Mouse (Mus musculus) spleen, adult 18-20 months (tissue): ENCODE measurements around the gene Xpot.

Experiments
- DNase-seq, 2 experiments: peaks; one replicate each; pipeline ENCODE4 v3.0.0; 2022; ENCODE audit warnings: mixed read lengths in 2 of 2

The Xpot gene

DNA sequence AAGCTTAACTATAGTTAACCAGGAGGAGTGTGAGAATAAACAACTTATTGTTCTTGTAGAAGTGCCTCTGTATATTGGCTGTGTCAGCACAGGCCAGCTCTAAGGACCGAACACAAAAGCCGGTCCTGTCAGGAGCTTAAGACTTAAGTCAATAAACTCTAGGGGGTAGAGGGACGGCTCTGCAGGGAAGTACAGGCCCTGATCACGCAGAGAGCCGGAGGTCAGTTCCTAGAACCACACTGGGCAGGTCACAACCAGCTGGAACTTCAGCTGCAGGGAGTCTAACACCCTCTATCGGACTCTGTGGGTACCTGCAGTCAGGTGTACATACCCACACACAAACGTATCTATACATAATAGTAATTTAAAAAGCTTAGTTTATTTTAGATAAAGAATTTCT is 10.2 kb downstream of the Xpot start:
- no peak for DNase-seq

DNA sequence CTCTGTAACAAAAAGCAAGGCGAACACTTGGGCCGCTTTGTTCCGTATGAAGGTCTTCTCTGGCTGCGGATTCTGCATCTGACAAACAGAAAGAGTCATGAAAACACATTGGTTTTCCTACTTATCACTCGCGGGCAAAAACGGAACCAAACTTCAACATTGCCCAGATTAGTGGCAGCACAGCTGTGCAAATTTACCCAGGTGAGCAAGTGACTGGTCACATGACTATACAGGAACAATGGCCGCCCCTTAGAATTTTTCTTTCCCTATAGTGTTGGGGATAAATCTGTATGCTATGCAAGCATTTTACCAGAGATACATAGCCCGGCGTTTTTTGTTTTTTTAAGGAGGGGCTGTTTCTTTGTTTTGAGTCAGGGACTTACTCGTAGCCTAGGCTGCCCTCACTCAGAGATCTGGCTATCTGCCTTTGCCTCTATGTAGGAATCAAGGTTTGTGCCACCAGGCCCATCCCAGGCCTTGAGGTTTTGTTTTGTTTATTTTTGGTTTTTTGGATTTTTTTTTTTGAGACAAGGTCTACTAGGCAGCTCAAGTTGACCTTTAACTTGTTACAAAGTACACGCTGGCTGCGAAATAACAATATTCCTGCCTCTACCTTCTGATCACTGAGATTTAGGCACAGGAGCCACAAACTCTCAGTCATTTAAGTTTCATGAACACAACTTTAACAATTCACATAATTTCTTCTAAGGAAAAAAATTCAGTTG is 10.8 kb downstream of the Xpot start:
- DNase-seq: no peak

DNA sequence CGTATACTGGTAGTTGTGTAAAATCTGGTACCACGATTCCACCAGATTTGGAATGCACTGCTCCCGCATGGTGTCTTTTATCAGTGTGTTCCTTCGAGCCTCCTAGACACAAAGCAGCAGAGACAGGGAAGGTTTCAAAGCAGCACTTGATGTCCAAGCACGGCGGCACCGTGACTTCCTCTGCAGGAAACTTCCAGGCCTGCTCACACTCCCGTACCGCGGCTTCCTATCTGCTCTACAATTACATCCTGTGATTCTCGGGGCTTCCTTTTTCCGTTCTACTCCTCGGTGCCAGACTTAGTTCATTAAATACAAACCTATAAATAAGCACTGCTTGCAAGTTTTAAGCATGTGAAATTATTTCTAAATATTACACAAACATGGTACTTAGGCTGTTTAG is 12.6 kb downstream of the Xpot start:
- no peak for DNase-seq

DNA sequence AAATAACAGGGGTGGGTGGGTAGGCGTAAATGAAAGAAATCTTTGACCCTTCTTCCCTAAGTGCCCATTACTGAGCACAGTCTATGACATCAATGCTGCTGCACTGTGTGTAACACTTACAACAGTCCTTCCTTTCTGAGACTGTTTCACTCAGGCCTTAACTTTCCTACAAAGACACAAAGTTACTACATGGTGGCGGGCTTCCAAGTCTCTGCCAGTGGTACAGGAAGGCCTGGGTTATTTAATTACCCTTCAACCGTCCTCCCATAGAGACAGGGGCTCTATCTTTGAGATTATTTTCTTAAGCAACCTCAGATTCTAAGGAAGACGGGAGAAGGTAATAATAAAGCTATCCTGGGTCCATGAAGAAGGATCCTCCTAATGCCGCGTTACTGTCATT is 13.7 kb downstream of the Xpot start:
- DNase-seq: no peak

DNA sequence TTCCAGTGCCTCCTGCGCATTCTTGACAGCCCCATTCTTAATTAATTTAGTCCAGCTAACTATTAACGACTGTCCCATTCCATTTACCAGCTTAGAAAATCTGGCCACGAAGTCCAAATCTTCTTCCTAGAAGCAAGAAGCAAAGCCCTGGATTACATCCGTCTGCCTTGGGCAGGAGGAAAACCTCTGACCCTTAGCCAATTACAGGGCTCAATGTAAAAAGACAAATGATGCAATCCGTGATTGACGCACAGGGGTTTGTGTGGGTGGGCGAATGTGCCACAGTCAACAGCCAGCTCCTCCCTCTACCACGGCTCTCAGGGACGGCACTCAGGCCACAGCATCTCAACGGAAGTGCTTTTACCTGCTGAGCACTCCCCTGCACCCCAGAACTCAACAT is 14.5 kb downstream of the Xpot start:
- DNase-seq: no peak

DNA sequence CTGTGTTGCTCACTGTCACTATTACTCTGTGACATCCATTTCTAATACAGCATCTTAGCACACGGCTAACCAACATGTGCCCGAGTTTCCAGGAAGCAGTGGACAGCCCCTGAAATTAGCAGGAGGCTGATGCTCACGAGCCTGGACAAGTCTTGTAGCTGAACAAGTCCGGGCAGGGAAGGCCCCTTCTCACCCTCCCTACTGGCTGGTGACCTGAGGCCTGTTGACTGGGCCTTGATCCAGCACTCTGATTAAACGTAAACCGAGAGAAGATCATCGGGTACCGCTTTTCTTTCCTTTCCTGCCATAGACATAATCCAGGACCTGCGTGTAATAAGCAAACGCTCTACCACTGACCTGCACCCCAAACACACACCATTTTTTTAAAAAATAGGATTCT is 18.0 kb downstream of the Xpot start:
- no peak for DNase-seq

DNA sequence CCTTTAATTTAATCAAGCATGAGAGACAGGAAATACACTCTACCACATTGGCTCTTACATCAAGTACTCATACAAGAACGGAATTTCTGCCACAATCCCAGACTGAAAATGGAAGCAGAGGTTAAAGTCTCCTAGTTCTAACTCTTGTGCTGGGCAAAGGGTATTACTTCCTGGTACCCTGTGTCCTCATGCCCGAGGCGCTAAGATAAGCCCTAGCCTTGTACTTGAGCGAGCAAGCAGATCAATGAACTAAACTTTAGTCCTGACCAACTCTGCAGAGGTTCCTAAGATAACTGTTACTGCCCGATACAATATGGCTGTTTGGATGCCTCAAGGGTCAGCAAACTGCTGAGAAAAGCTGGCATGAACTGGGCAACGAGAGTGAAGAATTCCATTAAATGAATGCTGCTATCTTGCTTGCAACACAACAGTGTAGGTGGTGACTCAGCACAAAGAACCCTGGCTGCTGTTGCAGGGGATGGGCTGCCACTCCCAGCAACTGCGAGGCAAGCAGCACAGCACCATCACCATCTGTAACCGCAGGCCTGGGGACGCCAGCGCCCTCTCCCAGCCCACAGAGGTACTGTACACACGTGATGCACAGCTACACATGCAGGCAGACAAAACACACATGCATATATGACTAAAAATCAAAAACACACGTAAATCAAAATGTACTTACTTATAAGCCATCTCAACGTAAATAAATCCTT is 21.3 kb downstream of the Xpot start:
- no peak for DNase-seq

DNA sequence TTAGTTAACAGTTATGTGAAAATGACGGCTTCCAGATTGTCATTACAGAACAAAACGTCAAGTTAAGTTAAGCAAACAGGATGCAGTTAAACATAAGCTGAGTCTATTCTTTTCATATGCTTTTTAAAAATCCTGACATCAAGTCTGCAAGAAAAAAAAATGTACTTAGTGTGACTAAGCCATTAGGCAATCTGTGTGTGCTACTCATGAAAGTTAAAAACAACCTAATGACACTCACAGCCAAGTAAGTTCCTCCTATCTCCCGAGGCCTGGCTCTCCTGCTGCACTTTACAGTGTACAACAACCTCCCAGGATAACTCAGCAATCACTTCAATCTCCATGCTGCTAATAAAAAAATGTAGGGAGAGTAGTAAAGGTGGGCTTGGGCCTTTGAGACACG is 22.6 kb downstream of the Xpot start:
- DNase-seq: no peak

DNA sequence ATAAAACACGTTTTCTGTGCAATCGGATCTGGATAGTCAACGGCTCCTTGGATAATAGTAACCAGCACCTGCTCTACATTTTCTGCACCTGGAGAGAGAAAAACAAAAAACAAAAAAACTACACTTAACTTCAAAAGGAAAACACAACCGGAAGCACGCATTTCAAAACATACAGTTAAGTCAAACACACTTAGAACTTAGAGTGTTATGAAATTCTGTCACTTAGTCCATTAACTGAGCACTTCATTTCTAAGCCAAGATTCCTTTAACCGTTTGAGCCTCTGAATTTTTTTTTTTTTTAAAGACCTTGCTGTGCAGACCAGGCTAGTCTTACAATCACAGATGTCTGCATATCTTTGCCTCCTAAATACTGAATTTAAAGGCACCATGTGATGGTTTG is 24.9 kb downstream of the Xpot start:
- DNase-seq: no peak

DNA sequence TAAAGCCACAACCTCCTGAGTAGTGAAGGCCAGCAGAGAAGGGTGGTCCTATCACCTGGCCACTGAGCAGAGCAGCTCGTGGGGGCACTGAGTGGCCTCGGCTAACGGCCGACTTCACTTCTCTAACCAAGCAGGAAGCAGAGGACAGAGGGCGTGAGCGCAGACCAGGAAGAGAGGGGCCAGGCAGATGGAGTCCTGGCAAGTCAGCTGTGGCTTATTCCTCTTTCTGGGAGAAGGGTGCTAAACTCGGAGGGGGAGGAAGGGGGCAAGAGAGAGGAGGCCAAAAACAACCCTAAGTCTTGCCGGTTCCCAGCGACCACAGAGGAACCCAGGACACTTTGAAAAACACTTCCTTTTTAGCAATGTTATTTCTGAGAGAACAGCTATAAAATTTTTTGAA is 29.6 kb downstream of the Xpot start:
- DNase-seq: no peak

DNA sequence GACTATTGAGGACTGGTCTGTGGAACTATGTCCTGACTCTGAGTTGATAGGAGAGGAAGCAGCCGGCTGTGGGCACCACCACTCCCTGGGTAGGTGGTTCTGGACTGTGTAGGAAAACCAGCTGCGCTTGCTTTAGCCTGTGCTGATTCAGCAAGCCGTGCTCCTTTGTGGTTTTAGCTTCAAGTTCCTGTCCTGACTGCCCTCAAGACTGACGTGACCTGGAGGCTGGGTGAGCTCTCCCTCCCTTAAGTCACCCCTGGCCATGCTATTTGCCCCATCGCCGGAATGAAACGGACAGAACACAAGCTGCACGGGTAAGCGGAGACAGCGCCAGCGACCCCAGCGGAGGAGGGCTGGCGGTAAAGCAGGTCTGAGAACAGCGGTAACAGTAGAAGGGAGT is 35.0 kb downstream of the Xpot start:
- DNase-seq: no peak

DNA sequence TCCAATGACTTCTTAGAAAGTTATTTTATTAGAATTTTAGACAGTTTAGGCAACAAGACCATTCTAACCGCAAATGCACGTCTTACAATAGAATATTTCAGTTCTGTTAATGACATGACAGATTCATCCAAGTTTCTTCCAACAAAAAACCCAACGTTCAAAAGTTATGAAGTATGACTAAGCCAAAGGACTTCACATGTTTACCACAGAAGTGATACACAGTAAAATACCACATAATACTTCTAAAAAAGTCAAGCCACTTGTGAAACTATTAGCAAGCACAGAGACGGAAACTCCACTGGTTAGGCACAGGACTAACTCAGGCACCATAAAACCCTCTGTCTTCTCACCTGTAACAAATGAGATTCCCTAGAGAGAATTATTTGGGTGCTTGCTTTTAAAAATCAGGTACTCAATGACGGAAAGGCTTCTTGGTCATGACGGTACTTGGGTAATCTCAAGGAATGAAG is 38.7 kb downstream of the Xpot start:
- no peak for DNase-seq

DNA sequence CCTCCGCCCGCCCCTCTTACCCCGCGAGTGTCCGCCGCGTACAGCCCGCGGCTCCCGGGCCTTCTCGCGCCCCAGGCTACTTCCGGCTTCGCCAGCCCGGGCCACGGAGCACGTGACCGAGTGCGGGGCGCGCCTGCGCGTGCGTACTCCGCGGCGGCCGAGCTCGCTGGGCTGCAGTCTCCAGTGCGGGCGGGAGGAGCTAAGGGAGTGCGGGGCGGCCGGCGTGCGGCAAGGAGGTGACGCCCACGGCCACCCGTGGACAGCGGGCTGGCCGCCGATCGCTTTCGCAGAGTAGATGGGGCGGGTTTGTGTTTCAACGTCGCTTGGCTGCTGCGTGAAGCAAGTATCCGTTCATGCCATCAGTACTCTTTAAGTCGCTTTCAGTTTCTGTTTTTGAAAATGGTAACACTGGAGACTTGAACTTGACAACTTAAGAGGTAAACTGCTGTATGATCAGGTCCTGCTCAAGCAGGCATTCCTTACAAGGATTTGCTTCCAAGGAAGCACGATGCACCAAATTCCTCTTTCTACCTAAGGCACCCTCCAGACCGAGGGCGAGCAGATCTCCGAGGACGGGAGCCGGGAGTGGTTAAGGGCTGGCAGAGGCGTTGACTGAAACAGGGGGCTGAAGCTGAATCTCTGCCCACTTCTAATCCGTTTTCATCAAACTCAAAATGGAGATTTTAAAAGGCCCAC is 39.3 kb downstream of the Xpot start, which contains the start of gene Tbk1:
TSS of gene Tbk1 (minus strand) at position 113 of the 696 bp plus-strand sequence.
- DNase-seq: peak; percentile 87 to 93

DNA sequence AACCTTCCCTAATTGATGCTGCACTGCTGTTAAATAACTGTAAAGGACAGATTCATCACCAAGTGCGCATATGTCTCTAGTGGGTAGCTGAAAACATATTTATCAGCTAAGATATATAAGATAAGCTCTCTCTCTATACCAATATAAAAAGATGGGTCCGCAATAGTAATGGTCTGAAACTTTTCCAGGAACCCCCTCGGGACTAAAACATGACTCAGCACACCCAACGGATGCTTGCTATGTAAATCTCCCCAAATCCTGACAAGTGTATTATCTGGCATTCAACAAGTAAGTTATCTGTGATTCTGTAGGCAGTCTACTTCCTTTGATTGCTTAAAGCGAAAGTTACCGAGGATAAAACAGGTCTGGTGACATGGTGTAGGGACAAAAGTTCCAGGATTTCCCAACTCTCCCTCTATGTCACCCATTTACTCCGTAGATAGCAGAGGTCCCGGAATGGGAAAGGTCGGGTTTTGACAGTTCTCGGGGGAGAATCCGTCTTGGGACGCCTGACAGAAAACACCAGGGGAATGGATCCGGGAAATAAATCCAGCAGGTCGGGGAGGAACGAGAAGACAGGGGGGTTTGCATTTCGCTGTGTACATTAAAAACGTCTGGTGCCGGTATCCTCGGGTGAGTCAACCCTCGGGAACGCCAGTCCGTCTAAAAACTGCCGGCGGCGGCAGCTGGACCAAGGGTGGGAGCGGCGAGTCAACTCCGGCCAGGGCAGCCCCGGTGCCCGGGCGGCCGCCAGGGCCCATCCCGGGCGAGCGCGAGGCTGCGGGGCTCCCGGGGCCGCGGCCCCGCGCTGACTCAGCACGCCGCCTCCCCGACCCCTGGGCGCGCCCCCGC is 40.1 kb downstream of the Xpot start:
- DNase-seq: no peak

DNA sequence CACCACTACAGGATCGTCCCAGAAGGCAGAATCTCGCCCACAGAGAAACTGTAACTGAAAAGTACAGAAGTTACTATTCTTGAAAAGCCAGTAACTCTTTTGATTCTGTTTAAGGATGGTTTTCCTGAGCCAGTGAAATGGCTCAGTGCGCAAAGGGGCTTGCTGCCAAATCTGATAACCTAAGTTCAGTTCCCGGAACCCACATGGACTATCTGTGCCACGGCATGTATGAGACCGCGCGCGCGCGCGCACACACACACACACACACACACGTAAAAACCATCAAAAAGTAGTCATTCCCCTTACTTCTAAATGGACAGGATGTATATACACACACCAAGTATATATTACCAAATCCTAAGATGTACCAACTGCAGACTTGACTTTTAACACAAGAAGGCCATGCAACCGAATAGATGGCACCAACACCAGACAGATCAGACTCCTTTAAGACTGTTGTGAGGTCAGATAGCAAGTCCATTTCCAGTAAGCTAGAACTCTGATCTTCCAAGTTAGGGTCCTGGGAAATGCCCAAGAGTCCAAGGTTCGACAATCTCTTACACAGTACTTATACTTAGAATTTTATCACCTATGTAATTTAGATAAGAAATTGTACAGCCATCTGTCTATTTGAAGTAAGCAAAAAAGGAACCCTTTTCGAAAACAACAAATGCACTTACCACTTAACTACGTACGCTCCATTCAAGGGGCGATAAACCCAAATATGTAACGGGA is 40.9 kb downstream of the Xpot start:
- DNase-seq: no peak

DNA sequence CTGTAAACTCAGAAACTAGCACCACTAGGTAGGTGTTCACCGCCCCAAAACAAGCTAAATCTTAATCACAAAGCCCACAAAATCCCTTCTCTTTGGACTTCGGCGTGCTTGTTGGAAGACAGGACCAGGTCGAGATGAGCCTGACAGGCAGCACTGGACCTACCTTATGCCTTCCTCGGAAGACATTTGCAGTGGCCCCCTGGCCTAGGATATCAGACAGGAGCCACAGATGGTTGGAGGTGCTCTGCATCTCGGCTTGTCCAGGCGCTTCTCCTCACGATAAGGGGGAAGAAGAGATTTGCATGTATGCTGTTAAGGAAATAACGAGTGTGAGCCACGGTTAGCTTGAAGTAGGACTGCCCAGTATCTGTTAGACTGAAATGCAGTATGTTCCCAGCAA is 42.1 kb downstream of the Xpot start:
- no peak for DNase-seq

DNA sequence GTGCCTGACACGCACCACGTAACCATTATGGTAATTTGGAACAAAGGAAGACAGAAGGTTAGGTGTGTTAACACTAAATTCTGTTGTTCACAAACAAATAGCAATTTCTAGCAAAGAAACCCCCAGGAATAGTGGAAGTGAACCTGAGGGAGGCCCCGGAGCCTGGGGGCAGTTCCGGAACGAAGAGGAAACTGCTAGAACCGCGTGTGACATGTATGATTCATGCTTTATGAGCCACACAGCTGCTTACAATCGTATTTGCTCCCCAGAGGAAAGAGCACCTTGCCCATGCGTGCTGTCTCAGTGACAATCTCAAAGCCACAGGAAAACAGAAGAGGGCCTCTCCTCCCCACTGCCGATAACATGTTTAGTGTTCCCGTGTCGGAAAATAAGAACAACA is 43.1 kb downstream of the Xpot start:
- peak; percentile 17 to 18 for DNase-seq

DNA sequence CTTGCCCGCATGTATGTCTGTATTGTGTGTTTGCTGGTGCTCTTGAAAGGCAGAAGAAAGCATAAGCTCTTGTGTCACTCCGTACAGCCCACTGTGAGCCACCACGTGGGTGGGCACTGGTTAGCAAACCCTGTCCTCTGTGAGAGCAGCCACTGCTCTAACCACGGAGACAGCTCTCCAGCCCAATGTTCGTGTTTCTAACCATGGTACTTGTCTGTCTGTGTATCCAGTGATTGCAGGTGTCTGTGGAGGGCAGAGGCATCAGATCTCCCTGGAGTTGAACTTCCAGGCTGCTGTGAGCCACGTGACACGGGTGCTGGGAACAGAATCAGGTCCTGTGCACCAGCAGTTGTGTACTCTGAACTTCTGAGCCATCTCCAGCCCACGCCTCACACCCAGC is 43.8 kb downstream of the Xpot start:
- no peak for DNase-seq

DNA sequence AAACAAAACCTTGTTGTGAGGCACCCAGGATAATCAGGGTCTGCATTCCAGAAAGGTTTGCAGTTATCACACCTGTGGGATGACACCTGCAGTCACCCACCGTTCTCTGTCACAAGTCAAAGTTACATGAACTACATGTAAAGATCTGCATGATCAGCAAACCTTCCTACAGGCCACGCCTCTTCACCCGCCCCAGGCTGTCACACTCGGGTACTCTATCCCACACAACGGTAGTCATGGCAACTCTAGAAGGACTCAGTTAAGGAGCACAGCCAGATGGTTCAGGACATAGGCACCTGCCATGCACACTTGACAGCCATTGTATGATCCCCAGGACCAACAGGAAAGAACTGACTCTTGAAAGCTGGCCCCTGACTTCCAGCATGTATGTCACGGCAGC is 44.7 kb downstream of the Xpot start:
- no peak for DNase-seq

DNA sequence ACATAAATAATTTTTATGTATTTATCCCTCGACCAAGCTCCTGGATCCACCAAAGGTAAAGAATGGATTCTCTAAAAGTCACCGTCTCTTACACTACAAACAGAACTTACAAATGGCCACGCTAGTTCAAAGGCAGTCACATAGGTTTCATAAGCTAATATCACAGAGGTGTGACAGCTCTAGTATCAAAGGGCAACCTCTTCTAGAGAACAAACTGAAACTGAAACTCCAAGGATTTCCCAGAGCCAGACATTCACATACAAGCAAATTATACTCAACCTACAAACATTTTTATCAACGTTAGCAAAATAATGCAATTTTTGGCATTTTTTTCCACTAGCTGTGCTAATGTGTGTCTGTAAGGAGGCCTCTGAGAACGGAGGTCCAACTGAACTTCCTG is 45.8 kb downstream of the Xpot start:
- no peak for DNase-seq

DNA sequence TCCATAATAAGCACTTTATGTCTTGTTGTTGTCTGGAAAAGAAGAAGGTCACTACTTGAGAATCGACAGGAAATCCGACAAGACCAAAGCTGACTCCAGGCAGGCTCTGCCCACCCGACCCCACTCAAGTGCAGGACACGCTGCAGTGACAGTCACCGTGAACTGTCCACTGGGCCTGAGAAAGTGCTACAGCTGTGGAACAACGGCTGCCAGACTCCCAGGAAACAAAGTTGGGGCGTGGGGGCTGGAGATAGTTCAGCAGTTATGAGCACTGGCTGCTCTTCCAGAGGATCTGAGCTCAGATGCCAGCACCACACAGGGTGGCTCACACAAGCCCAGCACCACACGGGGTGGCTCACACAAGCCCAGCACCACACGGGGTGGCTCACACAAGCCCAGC is 49.8 kb downstream of the Xpot start:
- DNase-seq: no peak

DNA sequence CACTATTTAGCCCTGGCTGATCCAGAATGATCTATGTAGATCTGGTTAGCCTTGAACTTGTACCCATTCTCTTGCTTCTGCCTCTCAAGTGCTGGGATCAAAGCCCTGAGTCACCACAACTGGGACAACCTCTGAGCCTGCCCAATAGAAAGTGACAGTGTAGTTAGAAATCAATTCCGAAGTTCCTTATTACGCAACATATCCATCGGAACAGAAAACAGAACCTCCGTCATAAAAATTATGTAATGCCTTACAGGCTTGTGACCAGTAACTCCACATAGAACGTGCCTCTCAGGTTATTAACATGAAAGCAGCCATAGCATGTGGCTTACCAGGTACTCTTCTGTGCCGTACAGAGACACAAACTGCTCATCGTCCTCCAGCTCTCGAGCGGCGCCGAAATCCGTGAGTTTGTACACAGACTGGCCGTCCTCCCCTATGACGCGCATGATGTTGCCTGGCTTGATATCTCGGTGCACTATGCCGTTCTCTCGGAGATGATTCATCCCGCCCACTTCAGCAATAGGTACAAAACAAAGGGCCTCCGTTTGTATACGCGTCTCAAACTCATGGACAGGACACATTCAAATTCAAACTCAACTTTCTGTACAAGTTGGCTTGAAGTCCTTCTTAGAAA is 54.5 kb downstream of the Xpot start:
- DNase-seq: no peak
